Mouse (Mus musculus) thymus, adult 2 months (tissue): ENCODE results near the gene Fis1.

Experiments used
- CTCF ChIP-seq: fragments of 200-500 bp; IDR thresholded peaks from 2 replicates; pipeline ENCODE4 v1.5.1; 2012; ENCODE audit warnings: mild to moderate bottlenecking, control low read depth, low read length, moderate library complexity, borderline replicate concordance; ENCODE audit not compliant: control insufficient read depth, poor library complexity, insufficient read depth; ENCODE audit errors: extremely low read depth
- POLR2A ChIP-seq: fragments of 200-500 bp; IDR thresholded peaks from 2 replicates; pipeline ENCODE4 v1.6.1; 2012; ENCODE audit warnings: mild to moderate bottlenecking, low read length, control low read depth, moderate library complexity; ENCODE audit not compliant: control insufficient read depth, poor library complexity, insufficient read depth; ENCODE audit errors: extremely low read depth

- TF ChIP-seq CTCF = no peak
- no peak for TF ChIP-seq POLR2A
Observed at GRCm38 (mm10) chr5:136940845-136941560, 12.1 kb upstream of the Fis1 start.
